In the genomic region with DNA sequence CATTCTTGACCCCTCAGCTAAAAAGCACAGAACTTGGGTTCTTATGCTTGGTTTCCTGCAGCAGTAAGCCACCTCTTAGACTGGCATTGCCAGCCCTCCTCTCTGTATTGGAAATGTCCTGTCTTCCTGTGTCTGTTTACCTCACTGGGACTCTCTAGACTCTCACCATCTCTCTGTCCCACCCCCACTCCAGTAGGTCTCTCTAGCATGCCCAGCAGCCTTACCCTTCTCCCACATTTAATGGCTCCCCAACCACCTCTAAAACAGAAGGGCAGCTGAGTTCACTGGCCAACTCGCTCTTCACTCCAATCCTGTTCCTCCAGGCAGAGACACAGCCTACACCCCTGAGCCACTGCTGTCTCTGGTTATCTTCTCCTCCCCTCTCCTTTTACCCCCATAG, we compare ENCODE assay signal across 24 mouse cellular contexts. TPM values are rescaled to one million over a fixed set of nuclear protein-coding genes. Genes with fewer than 3 reads are reported as not detected.
DNase-seq lines count a peak whose midpoint lies in the region; ATAC-seq lines count a peak whose summit lies in the region.
"Had no signal": no experiment of that assay in that cellular context is flagged by ENCODE, and none has a peak within 500 bp of the region (broad histone marks: within the 10 kb centered on the region; RNA-seq: fewer than 3 reads in every experiment).

No protein-coding gene starts in this region.

- peaks cover 20% of the 10 kb centered on the region for H3K4me1 ChIP-seq in hindbrain, embryonic 10.5 days (replicated peaks)
- no peaks in the 10 kb centered on the region for H3K4me1 ChIP-seq in hindbrain, embryonic 16.5 days (ENCODE audit: control insufficient read depth, insufficient read depth, low read depth, low read length)
- peaks cover 9% of the 10 kb centered on the region for H3K4me1 ChIP-seq in forebrain, embryonic 12.5 days
- peaks cover 2% of the 10 kb centered on the region; the same call in 1 of the 2 replicates for H3K4me1 ChIP-seq in hindbrain, embryonic 11.5 days (replicated peaks; ENCODE audit: control insufficient read depth, insufficient read depth, low read length)
- H3K4me1 ChIP-seq in neural tube, embryonic 13.5 days (replicated peaks): peaks cover 18% of the 10 kb centered on the region
- H3K4me1 ChIP-seq in heart, embryonic 12.5 days (replicated peaks): no peaks in the 10 kb centered on the region
- H3K4me1 ChIP-seq: heart, embryonic 13.5 days; limb, embryonic 15.5 days; megakaryocyte, embryonic 14.5 days had no signal

- H3K9me3 ChIP-seq in hindbrain, embryonic 10.5 days: no peaks in the 10 kb centered on the region
- H3K9me3 ChIP-seq in hindbrain, embryonic 16.5 days (ENCODE audit: control insufficient read depth, low read length): no peaks in the 10 kb centered on the region
- H3K9me3 ChIP-seq in forebrain, embryonic 12.5 days: no peaks in the 10 kb centered on the region
- H3K9me3 ChIP-seq in hindbrain, embryonic 11.5 days (ENCODE audit: control insufficient read depth, low read length): no peaks in the 10 kb centered on the region
- no peaks in the 10 kb centered on the region for H3K9me3 ChIP-seq in neural tube, embryonic 13.5 days
- no peaks in the 10 kb centered on the region for H3K9me3 ChIP-seq in heart, embryonic 12.5 days (replicated peaks)
- H3K9me3 ChIP-seq: embryonic facial prominence, embryonic 10.5 days; heart, embryonic 13.5 days; limb, embryonic 15.5 days; megakaryocyte, embryonic 14.5 days had no signal

- no peak for ATAC-seq in hindbrain, embryonic 16.5 days
- no peak for ATAC-seq in forebrain, embryonic 12.5 days (ENCODE audit: low FRiP score)
- ATAC-seq in hindbrain, embryonic 11.5 days (ENCODE audit: low FRiP score): peak; percentile 44
- peak; percentile 27; the same call in 1 of the 2 replicates for ATAC-seq in neural tube, embryonic 13.5 days (ENCODE audit: low read depth)
- no peak for ATAC-seq in heart, embryonic 12.5 days (ENCODE audit: insufficient number of reproducible peaks, low FRiP score)
- ATAC-seq: CD4-positive, CD25-positive, alpha-beta regulatory T cell, adult 4 months; intestine, postnatal 0 days had no signal

- peak overlapping the region; percentile 76 for H3K27ac ChIP-seq in hindbrain, embryonic 10.5 days
- H3K27ac ChIP-seq in hindbrain, embryonic 16.5 days (ENCODE audit: low read depth, low read length): no peak overlapping the region
- H3K27ac ChIP-seq in forebrain, embryonic 12.5 days: peak overlapping the region; percentile 26; the same call in 1 of the 2 replicates
- H3K27ac ChIP-seq in hindbrain, embryonic 11.5 days (ENCODE audit: low read depth, low read length): peak overlapping the region; percentile 76
- H3K27ac ChIP-seq in neural tube, embryonic 13.5 days (replicated peaks): peak overlapping the region; percentile 67
- no peak overlapping the region for H3K27ac ChIP-seq in heart, embryonic 12.5 days (ENCODE audit: poor library complexity, severe bottlenecking)
- H3K27ac ChIP-seq: heart, embryonic 13.5 days; limb, embryonic 15.5 days; liver, embryonic 14.5 days had no signal

- no peaks in the 10 kb centered on the region for H3K27me3 ChIP-seq in hindbrain, embryonic 10.5 days (ENCODE audit: insufficient read depth, poor library complexity, severe bottlenecking)
- H3K27me3 ChIP-seq in hindbrain, embryonic 16.5 days (replicated peaks; ENCODE audit: control insufficient read depth, insufficient read depth, low read length): no peaks in the 10 kb centered on the region
- H3K27me3 ChIP-seq in forebrain, embryonic 12.5 days: peaks cover 2% of the 10 kb centered on the region; the same call in 1 of the 2 replicates
- H3K27me3 ChIP-seq in hindbrain, embryonic 11.5 days (ENCODE audit: control insufficient read depth, insufficient read depth, low read length): no peaks in the 10 kb centered on the region
- no peaks in the 10 kb centered on the region for H3K27me3 ChIP-seq in neural tube, embryonic 13.5 days
- H3K27me3 ChIP-seq in heart, embryonic 12.5 days (replicated peaks): peaks cover 25% of the 10 kb centered on the region
- H3K27me3 ChIP-seq: limb, embryonic 15.5 days had no signal

- DNase-seq in hindbrain, embryonic 10.5 days (ENCODE audit: low spot score): no peak
- no peak for DNase-seq in hindbrain, embryonic 11.5 days (ENCODE audit: low spot score)
- no peak for DNase-seq in embryo, embryonic 11 days
- DNase-seq: cerebellum, adult 9-11 months; gastrocnemius, postnatal 14 days; heart, adult 11 months; heart, postnatal 14 days; kidney, postnatal 36 days; lung, embryonic 14.5 days; retina, postnatal 1 day; thymus, postnatal 14 days had no signal

- H3K9ac ChIP-seq in hindbrain, embryonic 16.5 days (ENCODE audit: low read depth, low read length): no peak overlapping the region
- H3K9ac ChIP-seq in forebrain, embryonic 12.5 days: no peak overlapping the region
- no peak overlapping the region; the same call in 1 of the 2 replicates for H3K9ac ChIP-seq in hindbrain, embryonic 11.5 days (ENCODE audit: low read depth, low read length)
- peak overlapping the region; percentile 28; the same call in 1 of the 2 replicates for H3K9ac ChIP-seq in neural tube, embryonic 13.5 days
- H3K9ac ChIP-seq in heart, embryonic 12.5 days: no peak overlapping the region
- H3K9ac ChIP-seq: heart, embryonic 13.5 days; limb, embryonic 15.5 days; liver, embryonic 14.5 days; lung, embryonic 14.5 days had no signal

- WGBS in hindbrain, embryonic 10.5 days: 59% methylated on average over 1 of the region's 1 CpGs
- 54% methylated on average over 1 of the region's 1 CpGs for WGBS in hindbrain, embryonic 16.5 days
- 67% methylated on average over 1 of the region's 1 CpGs for WGBS in forebrain, embryonic 12.5 days
- WGBS in hindbrain, embryonic 11.5 days: 79% methylated on average over 1 of the region's 1 CpGs
- 50% methylated on average over 1 of the region's 1 CpGs for WGBS in neural tube, embryonic 13.5 days
- 81% methylated on average over 1 of the region's 1 CpGs for WGBS in heart, embryonic 12.5 days

- no peak overlapping the region for H3K4me3 ChIP-seq in hindbrain, embryonic 10.5 days
- H3K4me3 ChIP-seq in hindbrain, embryonic 16.5 days (ENCODE audit: low read length): no peak overlapping the region
- no peak overlapping the region for H3K4me3 ChIP-seq in forebrain, embryonic 12.5 days (replicated peaks)
- H3K4me3 ChIP-seq in hindbrain, embryonic 11.5 days (ENCODE audit: low read depth, low read length): no peak overlapping the region
- no peak overlapping the region for H3K4me3 ChIP-seq in neural tube, embryonic 13.5 days
- no peak overlapping the region for H3K4me3 ChIP-seq in heart, embryonic 12.5 days
- H3K4me3 ChIP-seq: embryonic facial prominence, embryonic 10.5 days; heart, embryonic 13.5 days; limb, embryonic 15.5 days; megakaryocyte, embryonic 14.5 days had no signal

- H3K4me2 ChIP-seq in hindbrain, embryonic 16.5 days (ENCODE audit: low read length): no peak overlapping the region
- H3K4me2 ChIP-seq in forebrain, embryonic 12.5 days: no peak overlapping the region
- H3K4me2 ChIP-seq in hindbrain, embryonic 11.5 days (replicated peaks; ENCODE audit: low read depth, low read length): no peak overlapping the region
- H3K4me2 ChIP-seq in neural tube, embryonic 13.5 days: no peak overlapping the region
- no peak overlapping the region for H3K4me2 ChIP-seq in heart, embryonic 12.5 days
- H3K4me2 ChIP-seq: heart, embryonic 13.5 days; limb, embryonic 15.5 days; lung, embryonic 14.5 days had no signal

- H3K36me3 ChIP-seq in hindbrain, embryonic 10.5 days: no peaks in the 10 kb centered on the region
- 0 out of 2 replicates have a peak, but pooled peaks cover 4% of the 10 kb centered on the region for H3K36me3 ChIP-seq in hindbrain, embryonic 16.5 days (ENCODE audit: control insufficient read depth, insufficient read depth, low read length)
- no peaks in the 10 kb centered on the region for H3K36me3 ChIP-seq in forebrain, embryonic 12.5 days (replicated peaks)
- H3K36me3 ChIP-seq in hindbrain, embryonic 11.5 days (ENCODE audit: control insufficient read depth, insufficient read depth, low read length): no peaks in the 10 kb centered on the region
- peaks cover 44% of the 10 kb centered on the region for H3K36me3 ChIP-seq in neural tube, embryonic 13.5 days
- H3K36me3 ChIP-seq in heart, embryonic 12.5 days: no peaks in the 10 kb centered on the region
- H3K36me3 ChIP-seq: embryonic facial prominence, embryonic 10.5 days; heart, embryonic 13.5 days; limb, embryonic 15.5 days had no signal

RNA-seq across cellular contexts. Expression of a gene that starts 33.5 kb away (rescaled TPM):
- polyA plus RNA-seq in hindbrain, embryonic 10.5 days (2016; fragmentation: Nextera tagmentation; extraction: Ambion mirVana): 5.4 and 15.5 TPM in 2 replicates
- polyA plus RNA-seq in hindbrain, embryonic 16.5 days (2015; fragmentation: Nextera tagmentation; extraction: Ambion mirVana): 41.4 and 47.3 TPM in 2 replicates
- polyA plus RNA-seq in forebrain, embryonic 12.5 days (2016; fragmentation: Nextera tagmentation; extraction: Ambion mirVana): 28.6 and 30.0 TPM in 2 replicates
- 16.3 and 18.9 TPM in 2 replicates for polyA plus RNA-seq in hindbrain, embryonic 11.5 days (2014; fragmentation: Nextera tagmentation; extraction: Ambion mirVana)
- 43.9 TPM in 2 replicates for polyA plus RNA-seq in neural tube, embryonic 13.5 days (2015; fragmentation: Nextera tagmentation; extraction: Ambion mirVana)
- 0.11 TPM in 1 of 2 replicates, not detected in the other for polyA plus RNA-seq in heart, embryonic 12.5 days (2016; fragmentation: Nextera tagmentation; extraction: Ambion mirVana)
- polyA plus RNA-seq: CD4-positive, CD25-positive, alpha-beta regulatory T cell, adult 4 months; kidney, embryonic 14.5 days; spleen, adult 2 months had no signal

RNA-seq across cellular contexts. Expression of a gene that starts 55.2 kb away (rescaled TPM):
- 0.47 TPM in 1 of 2 replicates, not detected in the other for polyA plus RNA-seq in hindbrain, embryonic 10.5 days (2016; fragmentation: Nextera tagmentation; extraction: Ambion mirVana)
- 5.4 and 9.7 TPM in 2 replicates for polyA plus RNA-seq in hindbrain, embryonic 16.5 days (2015; fragmentation: Nextera tagmentation; extraction: Ambion mirVana)
- 1.1 and 1.4 TPM in 2 replicates for polyA plus RNA-seq in forebrain, embryonic 12.5 days (2016; fragmentation: Nextera tagmentation; extraction: Ambion mirVana)
- polyA plus RNA-seq in hindbrain, embryonic 11.5 days (2014; fragmentation: Nextera tagmentation; extraction: Ambion mirVana): 1.3 and 1.5 TPM in 2 replicates
- 7.7 and 8.9 TPM in 2 replicates for polyA plus RNA-seq in neural tube, embryonic 13.5 days (2015; fragmentation: Nextera tagmentation; extraction: Ambion mirVana)
- 7.7 and 7.9 TPM in 2 replicates for polyA plus RNA-seq in heart, embryonic 12.5 days (2016; fragmentation: Nextera tagmentation; extraction: Ambion mirVana)
- polyA plus RNA-seq: CD4-positive, CD25-positive, alpha-beta regulatory T cell, adult 4 months; kidney, embryonic 14.5 days; limb, embryonic 15.5 days; liver, embryonic 14.5 days; lung, embryonic 14.5 days had no signal

RNA-seq across cellular contexts. Expression of a gene that starts 58.3 kb away (rescaled TPM):
- polyA plus RNA-seq in hindbrain, embryonic 10.5 days (2016; fragmentation: Nextera tagmentation; extraction: Ambion mirVana): 23.7 and 44.1 TPM in 2 replicates
- polyA plus RNA-seq in hindbrain, embryonic 16.5 days (2015; fragmentation: Nextera tagmentation; extraction: Ambion mirVana): 40.4 and 43.8 TPM in 2 replicates
- 20.2 and 20.8 TPM in 2 replicates for polyA plus RNA-seq in forebrain, embryonic 12.5 days (2016; fragmentation: Nextera tagmentation; extraction: Ambion mirVana)
- 45.0 and 54.1 TPM in 2 replicates for polyA plus RNA-seq in hindbrain, embryonic 11.5 days (2014; fragmentation: Nextera tagmentation; extraction: Ambion mirVana)
- 42.9 and 43.0 TPM in 2 replicates for polyA plus RNA-seq in neural tube, embryonic 13.5 days (2015; fragmentation: Nextera tagmentation; extraction: Ambion mirVana)
- 0.19 and 0.31 TPM in 2 replicates for polyA plus RNA-seq in heart, embryonic 12.5 days (2016; fragmentation: Nextera tagmentation; extraction: Ambion mirVana)
- polyA plus RNA-seq: CD4-positive, CD25-positive, alpha-beta regulatory T cell, adult 4 months; spleen, adult 2 months had no signal

Comparison
In these comparisons a context has a peak if more than half of its experiments do, and no peak if none do; other contexts are left out.
1. H3K27ac ChIP-seq: peak in hindbrain, embryonic 10.5 days (single experiment), forebrain, embryonic 12.5 days (single experiment), hindbrain, embryonic 11.5 days (single experiment) and neural tube, embryonic 13.5 days (single experiment); none in hindbrain, embryonic 16.5 days (single experiment) and heart, embryonic 12.5 days (single experiment).
2. ATAC-seq: peak in hindbrain, embryonic 11.5 days (single experiment) and neural tube, embryonic 13.5 days (single experiment); none in hindbrain, embryonic 16.5 days (single experiment), forebrain, embryonic 12.5 days (single experiment) and heart, embryonic 12.5 days (single experiment).
3. RNA of a gene that starts 58.3 kb away (polyA plus RNA-seq): 45.0 to 54.1 TPM in hindbrain, embryonic 11.5 days, 23.7 to 44.1 TPM in hindbrain, embryonic 10.5 days, 42.9 to 43.0 TPM in neural tube, embryonic 13.5 days, 40.4 to 43.8 TPM in hindbrain, embryonic 16.5 days and 20.2 to 20.8 TPM in forebrain, embryonic 12.5 days; 0.19 to 0.31 TPM in heart, embryonic 12.5 days; every median in the first group is over 10 times any median in the second.